Mouse (Mus musculus) thymus, adult 2 months (tissue): ENCODE measurements around the gene Gab1. TPM values are rescaled to one million over a fixed set of nuclear protein-coding genes. Genes with fewer than 3 reads are reported as not detected.

Source experiments
- DNase-seq: peaks from one replicate; pipeline ENCODE4 v3.0.0; 2021
- H3K27ac ChIP-seq: fragments of 200-500 bp; 2 replicates; pipeline ENCODE4 v1.5.1; 2012; ENCODE audit warnings: low read length, control low read depth; ENCODE audit not compliant: control insufficient read depth, insufficient read depth
- H3K27me3 ChIP-seq: fragments of 200-500 bp; 2 replicates; pipeline ENCODE4 v1.6.1; 2012; ENCODE audit warnings: mild to moderate bottlenecking, low read length, moderate library complexity, mixed read lengths; ENCODE audit not compliant: control insufficient read depth, insufficient read depth
- H3K36me3 ChIP-seq: fragments of 200-500 bp; 2 replicates; pipeline ENCODE4 v1.6.1; 2012; ENCODE audit warnings: mild to moderate bottlenecking, low read length, moderate library complexity; ENCODE audit not compliant: control insufficient read depth, insufficient read depth
- H3K4me1 ChIP-seq: fragments of 200-500 bp; replicated peaks from 2 replicates; pipeline ENCODE4 v1.6.1; 2012; ENCODE audit warnings: low read length; ENCODE audit not compliant: control insufficient read depth, insufficient read depth
- H3K4me3 ChIP-seq: fragments of 200-500 bp; 2 replicates; pipeline ENCODE4 v1.5.1; 2012; ENCODE audit warnings: mild to moderate bottlenecking, low read length, control low read depth, moderate library complexity; ENCODE audit not compliant: control insufficient read depth, insufficient read depth
- CTCF ChIP-seq: fragments of 200-500 bp; IDR thresholded peaks from 2 replicates; pipeline ENCODE4 v1.5.1; 2012; ENCODE audit warnings: mild to moderate bottlenecking, control low read depth, low read length, moderate library complexity, borderline replicate concordance; ENCODE audit not compliant: control insufficient read depth, poor library complexity, insufficient read depth; ENCODE audit errors: extremely low read depth
- POLR2A ChIP-seq: fragments of 200-500 bp; IDR thresholded peaks from 2 replicates; pipeline ENCODE4 v1.6.1; 2012; ENCODE audit warnings: mild to moderate bottlenecking, low read length, control low read depth, moderate library complexity; ENCODE audit not compliant: control insufficient read depth, poor library complexity, insufficient read depth; ENCODE audit errors: extremely low read depth
- WGBS: fragments of 180-500 bp; shearing (Covaris S2); methylation state at CpG from one replicate; pipeline ENCODE4 v1.1.7; 2018; 5-methylcytosine and 5-hydroxymethylcytosine counted together
- polyA plus RNA-seq: library from polyadenylated mRNA; depleted of rRNA; stranded (reverse); fragments of >200 nt; gene quantifications from 2 replicates; pipeline ENCODE4 v1.2.3, GENCODE M21; 2012

Gene Gab1
- polyA plus RNA-seq, 1 experiment: 8.9 TPM

- H3K4me3 ChIP-seq: no peak overlapping the region
- no peaks in the 10 kb centered on the region for H3K36me3 ChIP-seq
- no peaks in the 10 kb centered on the region for H3K4me1 ChIP-seq
- H3K27me3 ChIP-seq: no peaks in the 10 kb centered on the region
- TF ChIP-seq CTCF: no peak
- TF ChIP-seq POLR2A: no peak
- no peak overlapping the region for H3K27ac ChIP-seq
- DNase-seq: no peak
- 79% methylated on average over 11 of the region's 11 CpGs for WGBS
Observed at GRCm38 (mm10) chr8:80848631-80849030, 31.7 kb downstream of the Gab1 start.

DNA sequence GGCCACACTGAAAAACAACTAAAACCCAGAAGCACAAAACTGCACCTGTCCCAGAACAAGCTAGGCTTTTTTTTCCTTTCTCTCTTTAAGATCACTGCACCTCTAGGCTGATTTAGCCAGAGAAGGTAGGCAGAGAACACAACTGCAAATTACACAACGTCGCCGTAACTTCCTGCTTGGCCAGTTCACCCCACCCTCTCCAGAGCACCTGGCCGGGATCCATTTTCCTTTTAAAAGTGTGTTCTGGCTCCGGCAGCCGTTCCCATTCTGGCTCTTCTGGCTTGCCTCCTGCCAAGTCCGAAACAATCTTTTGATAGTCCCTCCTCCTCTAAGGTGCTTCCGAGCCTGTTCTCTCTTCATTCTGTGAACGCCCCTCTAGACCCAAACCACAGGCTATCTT is 32.4 kb downstream of the Gab1 start:
- Histone ChIP-seq H3K27ac (no peak overlapping the region), H3K4me1 (no peaks in the 10 kb centered on the region), H3K27me3 (no peaks in the 10 kb centered on the region), H3K36me3 (no peaks in the 10 kb centered on the region), H3K4me3 (no peak overlapping the region)
- DNase-seq: no peak
- no peak for TF ChIP-seq CTCF
- no peak for TF ChIP-seq POLR2A
- 87% methylated on average over 9 of the region's 9 CpGs for WGBS

GRCm38 (mm10) chr8:80845284-80845683 is 35.0 kb downstream of the Gab1 start:
- no peak for TF ChIP-seq CTCF
- TF ChIP-seq POLR2A: no peak
- no peak for DNase-seq
- no peak overlapping the region for H3K4me3 ChIP-seq
- H3K36me3 ChIP-seq: no peaks in the 10 kb centered on the region
- WGBS: 96% methylated on average over 13 of the region's 13 CpGs
- 0 out of 2 replicates have a peak, but pooled peaks cover 3% of the 10 kb centered on the region for H3K4me1 ChIP-seq
- H3K27me3 ChIP-seq: no peaks in the 10 kb centered on the region
- no peak overlapping the region for H3K27ac ChIP-seq

DNA sequence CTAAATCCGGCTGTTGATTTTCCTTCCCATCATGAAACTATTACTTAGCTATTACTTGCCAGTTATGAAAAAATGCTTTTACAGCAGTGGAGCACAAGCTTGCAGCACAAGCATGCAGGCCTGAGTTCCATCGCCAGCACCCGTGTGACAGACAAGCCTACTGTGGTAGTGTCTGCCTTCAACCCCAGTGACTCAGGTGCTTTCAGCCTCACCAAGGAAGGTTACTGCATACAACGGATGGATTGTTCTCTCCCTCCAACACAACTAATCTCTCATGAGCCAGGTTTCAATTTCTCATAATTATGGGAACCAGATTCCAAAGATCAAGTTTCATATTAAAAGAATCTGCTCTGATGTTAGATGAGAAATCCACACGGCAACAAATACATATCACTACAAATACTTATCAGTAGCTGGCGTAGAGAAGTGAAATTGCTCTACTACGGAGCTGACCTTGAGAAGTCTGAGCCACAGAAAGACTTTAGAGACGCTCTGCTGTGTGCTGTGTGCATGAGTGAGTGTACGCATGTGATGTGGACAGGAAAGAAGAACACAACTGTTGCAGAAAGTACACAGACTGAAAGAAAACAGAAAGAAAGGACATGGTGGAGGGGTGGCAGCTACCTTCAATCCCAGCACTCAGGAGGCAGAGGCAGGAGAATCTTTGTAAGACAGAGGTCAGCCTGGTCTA is 36.4 kb downstream of the Gab1 start:
- H3K4me1 ChIP-seq: 0 out of 2 replicates have a peak, but pooled peaks cover 5% of the 10 kb centered on the region

DNA sequence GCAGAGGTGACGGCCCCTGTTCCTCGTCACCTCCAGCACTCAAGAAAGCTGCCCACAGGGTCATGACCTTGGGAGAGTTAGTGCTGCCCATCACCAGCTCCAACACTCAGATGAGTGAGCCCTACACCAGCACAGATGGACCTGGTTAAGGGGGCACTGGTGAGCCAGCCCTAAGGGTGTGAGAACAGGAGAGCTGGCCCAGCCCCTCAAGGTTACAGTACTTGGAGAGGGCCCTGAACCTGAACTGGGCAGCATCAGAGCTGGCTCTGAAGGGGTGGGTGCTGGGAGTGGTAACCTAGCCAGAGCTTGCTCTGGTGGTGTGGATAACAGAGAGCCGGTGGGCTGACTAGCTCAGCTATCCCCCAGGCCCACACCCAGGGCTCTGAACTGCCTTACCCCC is 37.8 kb downstream of the Gab1 start:
- no peak for DNase-seq
- TF ChIP-seq CTCF (no peak), POLR2A (no peak)
- WGBS: 95% methylated on average over 3 of the region's 3 CpGs
- Histone ChIP-seq H3K4me3 (no peak overlapping the region), H3K27ac (no peak overlapping the region), H3K27me3 (no peaks in the 10 kb centered on the region), H3K36me3 (no peaks in the 10 kb centered on the region), H3K4me1 (0 out of 2 replicates have a peak, but pooled peaks cover 5% of the 10 kb centered on the region)

More for the DNA sequence above, 36.4 kb downstream of the Gab1 start:
- 94% methylated on average over 9 of the region's 9 CpGs for WGBS
- Histone ChIP-seq H3K27ac (no peak overlapping the region), H3K36me3 (no peaks in the 10 kb centered on the region), H3K27me3 (no peaks in the 10 kb centered on the region), H3K4me3 (no peak overlapping the region)
- DNase-seq: no peak
- TF ChIP-seq CTCF (no peak), POLR2A (no peak)

DNA sequence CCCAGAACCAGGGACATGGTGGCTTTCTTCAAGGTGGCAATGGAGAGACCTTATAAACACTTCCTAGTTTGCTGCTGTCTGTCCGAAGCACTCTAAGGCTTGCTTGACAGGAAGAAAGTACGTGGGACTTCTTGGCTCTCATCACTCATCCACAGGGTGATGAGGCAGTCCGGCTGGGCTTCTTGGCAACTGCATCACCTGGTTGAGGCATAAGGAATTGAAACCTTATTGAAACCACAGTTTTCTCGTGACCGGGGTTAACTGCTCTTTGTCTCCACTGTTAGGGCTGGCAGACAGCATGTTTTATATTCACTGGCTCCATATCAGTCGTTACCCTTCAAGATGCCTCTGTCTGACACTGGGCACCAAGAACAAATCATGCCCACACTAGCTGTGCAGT is 40.2 kb downstream of the Gab1 start:
- whole genome bisulfite sequencing: 75% methylated on average over 6 of the region's 6 CpGs
- DNase-seq: no peak
- Histone ChIP-seq H3K27ac (no peak overlapping the region), H3K27me3 (no peaks in the 10 kb centered on the region), H3K4me3 (no peak overlapping the region), H3K36me3 (no peaks in the 10 kb centered on the region), H3K4me1 (0 out of 2 replicates have a peak, but pooled peaks cover 5% of the 10 kb centered on the region)
- no peak for TF ChIP-seq CTCF
- no peak for TF ChIP-seq POLR2A

- 0 out of 2 replicates have a peak, but pooled peaks cover 5% of the 10 kb centered on the region for H3K4me1 ChIP-seq
- TF ChIP-seq CTCF: no peak
- no peak for TF ChIP-seq POLR2A
- H3K36me3 ChIP-seq: no peaks in the 10 kb centered on the region
- no peak for DNase-seq
- 90% methylated on average over 6 of the region's 6 CpGs for WGBS
- no peak overlapping the region for H3K27ac ChIP-seq
- H3K27me3 ChIP-seq: no peaks in the 10 kb centered on the region
- no peak overlapping the region for H3K4me3 ChIP-seq
Observed at GRCm38 (mm10) chr8:80838199-80838598, 42.1 kb downstream of the Gab1 start.

- no peak overlapping the region for H3K27ac ChIP-seq
Observed at GRCm38 (mm10) chr8:80835401-80835800, 44.9 kb downstream of the Gab1 start.

More at GRCm38 (mm10) chr8:80835401-80835800, 44.9 kb downstream of the Gab1 start:
- 96% methylated on average over 6 of the region's 6 CpGs for WGBS
- H3K36me3 ChIP-seq: no peaks in the 10 kb centered on the region
- TF ChIP-seq CTCF (no peak), POLR2A (no peak)
- H3K27me3 ChIP-seq: no peaks in the 10 kb centered on the region
- H3K4me1 ChIP-seq: 0 out of 2 replicates have a peak, but pooled peaks cover 2% of the 10 kb centered on the region
- DNase-seq: no peak
- H3K4me3 ChIP-seq: no peak overlapping the region
